Mouse (Mus musculus) kidney, embryonic 15.5 days (tissue): ENCODE measurements around the gene Dmgdh. TPM values are rescaled to one million over a fixed set of nuclear protein-coding genes. Genes with fewer than 3 reads are reported as not detected.

Experiments
- ATAC-seq: fragments of 200-750 bp; cut with Nextera tagmentation; replicated peaks from 2 replicates; pipeline ENCODE4 v1.8.0; 2017; ENCODE audit warnings: moderate TSS enrichment; ENCODE audit not compliant: low FRiP score
- H3K27ac ChIP-seq: fragments of 300-500 bp; sonication (generic); 2 replicates; pipeline ENCODE4 v1.5.1; 2015; ENCODE audit warnings: mild to moderate bottlenecking, inconsistent platforms
- H3K27me3 ChIP-seq: fragments of 300-500 bp; sonication (generic); 2 replicates; pipeline ENCODE4 v1.6.1; 2015; ENCODE audit warnings: inconsistent platforms
- H3K36me3 ChIP-seq: fragments of 300-500 bp; sonication (generic); 2 replicates; pipeline ENCODE4 v1.6.1; 2015; ENCODE audit warnings: inconsistent platforms
- H3K4me1 ChIP-seq: fragments of 300-500 bp; sonication (generic); 2 replicates; pipeline ENCODE4 v1.6.1; 2015; ENCODE audit warnings: inconsistent platforms
- H3K4me2 ChIP-seq: fragments of 300-500 bp; sonication (generic); 2 replicates; pipeline ENCODE4 v1.6.1; 2015; ENCODE audit warnings: moderate library complexity, mild to moderate bottlenecking, inconsistent platforms
- H3K4me3 ChIP-seq: fragments of 300-500 bp; sonication (generic); replicated peaks from 2 replicates; pipeline ENCODE4 v1.5.1; 2015; ENCODE audit warnings: mild to moderate bottlenecking, inconsistent platforms
- H3K9ac ChIP-seq: fragments of 300-500 bp; sonication (generic); 2 replicates; pipeline ENCODE4 v1.6.1; 2015; ENCODE audit warnings: mild to moderate bottlenecking, inconsistent platforms
- H3K9me3 ChIP-seq: fragments of 300-500 bp; sonication (generic); replicated peaks from 2 replicates; pipeline ENCODE4 v1.6.1; 2016; ENCODE audit warnings: inconsistent platforms
- WGBS: fragments of 180-500 bp; shearing (Covaris S2); methylation state at CpG from one replicate; pipeline ENCODE4 v1.1.7; 2015; ENCODE audit warnings: mixed read lengths; 5-methylcytosine and 5-hydroxymethylcytosine counted together
- polyA plus RNA-seq: library from polyadenylated mRNA; unstranded; fragments of >200 nt; fragmentation: Nextera tagmentation; extraction: Ambion mirVana; gene quantifications from 2 replicates; pipeline ENCODE4 v1.2.1, GENCODE M21; 2015

Gene Dmgdh
- polyA plus RNA-seq, 1 experiment from 2014 or later: 1.6 TPM

GRCm38 (mm10) chr13:93712362-93712761, 38.1 kb downstream of the Dmgdh start:
- Histone ChIP-seq H3K27ac (no peak overlapping the region), H3K27me3 (no peaks in the 10 kb centered on the region), H3K4me3 (no peak overlapping the region), H3K4me2 (no peak overlapping the region), H3K9me3 (no peaks in the 10 kb centered on the region), H3K9ac (no peak overlapping the region), H3K4me1 (no peaks in the 10 kb centered on the region), H3K36me3 (no peaks in the 10 kb centered on the region)
- no peak for ATAC-seq
- WGBS: 93% methylated on average over 4 of the region's 4 CpGs

- H3K27me3 ChIP-seq: no peaks in the 10 kb centered on the region
- H3K4me2 ChIP-seq: no peak overlapping the region
- H3K9me3 ChIP-seq: no peaks in the 10 kb centered on the region
- H3K4me1 ChIP-seq: peaks cover 4% of the 10 kb centered on the region; the same call in 1 of the 2 replicates
- no peak for ATAC-seq
- no peak overlapping the region for H3K27ac ChIP-seq
- H3K36me3 ChIP-seq: no peaks in the 10 kb centered on the region
- H3K4me3 ChIP-seq: no peak overlapping the region
- WGBS: 97% methylated on average over 3 of the region's 3 CpGs
- H3K9ac ChIP-seq: no peak overlapping the region
Measured at GRCm38 (mm10) chr13:93713826-93714225, 39.6 kb downstream of the Dmgdh start.

DNA sequence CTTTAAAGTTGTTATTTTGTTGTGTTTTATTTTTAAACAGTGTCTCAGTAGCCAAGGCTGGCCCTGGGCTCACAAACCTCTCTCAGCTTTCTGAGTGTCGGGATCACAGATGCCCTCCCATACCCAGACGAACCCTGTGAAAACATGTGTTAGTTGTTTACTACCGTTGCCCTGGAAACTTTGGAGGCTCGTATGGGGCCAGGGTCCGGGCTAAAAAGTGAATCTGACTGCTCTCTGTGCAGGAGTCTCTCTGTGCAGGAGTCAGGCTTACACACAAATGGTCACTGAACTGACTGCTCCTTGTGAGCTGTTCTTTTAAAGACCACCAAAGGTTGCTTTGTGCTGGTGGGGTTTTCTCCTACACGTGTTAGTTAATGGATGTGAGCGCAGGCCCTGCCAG, 42.9 kb downstream of the Dmgdh start:
- Histone ChIP-seq H3K27ac (no peak overlapping the region), H3K4me1 (peaks cover 4% of the 10 kb centered on the region; the same call in 1 of the 2 replicates), H3K27me3 (no peaks in the 10 kb centered on the region), H3K9me3 (no peaks in the 10 kb centered on the region), H3K4me3 (no peak overlapping the region), H3K4me2 (no peak overlapping the region), H3K9ac (no peak overlapping the region), H3K36me3 (no peaks in the 10 kb centered on the region)
- ATAC-seq: no peak
- WGBS: 49% methylated on average over 7 of the region's 7 CpGs

DNA sequence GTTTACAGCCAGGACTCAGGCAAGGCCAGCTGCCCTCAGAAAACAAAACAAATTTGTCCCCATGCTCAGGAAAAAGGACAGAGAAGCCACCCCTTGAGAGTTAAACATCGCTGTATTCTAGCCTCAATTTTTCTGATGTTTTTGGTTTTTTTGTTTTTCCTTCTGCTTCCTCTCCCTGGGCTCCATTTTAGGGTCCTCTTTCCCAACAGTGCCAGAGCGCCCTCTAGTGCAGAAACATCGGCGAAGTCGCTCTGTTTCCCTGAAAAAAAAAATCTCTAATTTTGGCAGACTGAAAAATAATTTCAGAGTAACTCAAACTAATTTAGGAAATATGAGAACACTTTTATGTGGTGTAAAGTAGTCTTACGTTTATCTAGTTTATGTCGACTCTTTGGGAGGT, 44.7 kb downstream of the Dmgdh start:
- Histone ChIP-seq H3K4me1 (peaks cover 4% of the 10 kb centered on the region; the same call in 1 of the 2 replicates), H3K27me3 (no peaks in the 10 kb centered on the region), H3K9ac (no peak overlapping the region), H3K4me3 (no peak overlapping the region), H3K27ac (no peak overlapping the region), H3K9me3 (no peaks in the 10 kb centered on the region), H3K36me3 (no peaks in the 10 kb centered on the region), H3K4me2 (peak overlapping the region; percentile 17; the same call in 1 of the 2 replicates)
- 2% methylated on average over 7 of the region's 7 CpGs for WGBS
- no peak for ATAC-seq

DNA sequence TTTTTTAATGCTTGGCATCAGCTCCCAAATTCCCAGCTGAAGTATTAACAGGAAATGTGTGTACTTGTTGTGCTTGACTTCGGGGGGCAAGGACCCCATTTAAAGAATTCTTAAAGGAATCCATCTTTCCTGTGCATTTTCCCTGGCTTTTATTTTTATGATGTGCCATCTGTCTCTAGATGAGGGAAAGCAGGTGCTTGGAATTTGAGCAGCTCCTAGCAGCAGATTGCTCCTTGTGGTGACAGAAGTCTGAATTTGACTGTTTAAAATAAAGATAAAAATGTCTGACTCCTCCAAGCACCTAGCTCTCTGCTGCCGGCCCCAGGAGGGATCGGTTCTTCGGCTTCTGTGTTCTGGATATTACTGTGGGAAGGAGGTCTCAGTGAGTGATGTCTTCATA, 47.7 kb downstream of the Dmgdh start:
- Histone ChIP-seq H3K9me3 (no peaks in the 10 kb centered on the region), H3K27me3 (no peaks in the 10 kb centered on the region), H3K4me2 (no peak overlapping the region), H3K4me1 (peaks cover 4% of the 10 kb centered on the region; the same call in 1 of the 2 replicates), H3K27ac (no peak overlapping the region), H3K9ac (no peak overlapping the region), H3K36me3 (no peaks in the 10 kb centered on the region), H3K4me3 (no peak overlapping the region)
- ATAC-seq: no peak
- 78% methylated on average over 4 of the region's 4 CpGs for WGBS

GRCm38 (mm10) chr13:93723455-93723854, 49.2 kb downstream of the Dmgdh start:
- Histone ChIP-seq H3K9me3 (no peaks in the 10 kb centered on the region), H3K4me1 (peaks cover 4% of the 10 kb centered on the region; the same call in 1 of the 2 replicates), H3K27ac (no peak overlapping the region), H3K4me2 (no peak overlapping the region), H3K4me3 (no peak overlapping the region), H3K9ac (no peak overlapping the region), H3K36me3 (no peaks in the 10 kb centered on the region), H3K27me3 (no peaks in the 10 kb centered on the region)
- no peak for ATAC-seq
- 75% methylated on average over 3 of the region's 3 CpGs for WGBS

DNA sequence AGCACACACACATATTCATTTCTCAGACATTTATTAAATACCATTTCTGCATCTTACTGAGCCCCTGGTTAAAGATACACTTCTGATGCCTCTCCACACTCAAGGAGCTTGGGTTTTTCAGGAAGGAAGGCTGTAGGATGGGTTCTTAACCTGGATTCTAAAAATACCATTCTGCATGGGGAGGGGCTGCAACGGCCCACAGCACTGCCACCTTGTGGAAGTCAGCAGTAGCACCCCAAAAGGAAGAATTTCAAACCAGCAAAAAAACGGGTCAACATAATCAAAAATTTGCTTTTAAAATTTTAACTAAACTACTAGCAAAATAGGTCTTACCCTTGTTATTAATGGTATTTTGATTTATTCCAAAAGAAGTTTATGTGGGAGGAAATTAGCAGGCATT, 50.0 kb downstream of the Dmgdh start:
- Histone ChIP-seq H3K9me3 (no peaks in the 10 kb centered on the region), H3K4me2 (no peak overlapping the region), H3K27me3 (no peaks in the 10 kb centered on the region), H3K9ac (no peak overlapping the region), H3K4me3 (no peak overlapping the region), H3K36me3 (no peaks in the 10 kb centered on the region), H3K27ac (no peak overlapping the region), H3K4me1 (no peaks in the 10 kb centered on the region)
- ATAC-seq: no peak
- WGBS: 34% methylated on average over 2 of the region's 2 CpGs

GRCm38 (mm10) chr13:93735131-93735636, 61.0 kb downstream of the Dmgdh start:
- Histone ChIP-seq H3K27ac (no peak overlapping the region), H3K4me3 (no peak overlapping the region), H3K4me1 (no peaks in the 10 kb centered on the region), H3K36me3 (no peaks in the 10 kb centered on the region), H3K27me3 (no peaks in the 10 kb centered on the region), H3K9me3 (no peaks in the 10 kb centered on the region), H3K9ac (no peak overlapping the region), H3K4me2 (no peak overlapping the region)
- WGBS: 80% methylated on average over 5 of the region's 5 CpGs
- ATAC-seq: no peak

DNA sequence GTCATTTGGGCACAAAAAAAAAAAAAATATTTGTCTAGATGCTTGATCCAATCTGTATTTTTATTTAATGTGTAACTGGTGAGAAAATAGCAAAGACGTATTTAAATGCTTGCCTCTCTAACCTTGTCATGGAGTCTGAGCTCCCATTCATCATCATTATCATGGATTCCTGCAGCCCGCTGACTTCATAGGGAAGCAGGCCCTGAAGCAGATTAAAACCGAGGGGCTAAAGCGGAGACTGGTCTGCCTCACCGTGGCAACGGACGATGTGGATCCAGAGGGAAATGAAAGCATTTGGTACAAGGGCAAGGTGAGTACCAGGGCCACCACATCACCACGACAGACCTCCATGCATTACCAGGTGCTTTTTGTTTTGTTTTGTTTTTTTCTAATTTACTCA, 69.9 kb downstream of the Dmgdh start:
- H3K4me2 ChIP-seq: no peak overlapping the region

DNA sequence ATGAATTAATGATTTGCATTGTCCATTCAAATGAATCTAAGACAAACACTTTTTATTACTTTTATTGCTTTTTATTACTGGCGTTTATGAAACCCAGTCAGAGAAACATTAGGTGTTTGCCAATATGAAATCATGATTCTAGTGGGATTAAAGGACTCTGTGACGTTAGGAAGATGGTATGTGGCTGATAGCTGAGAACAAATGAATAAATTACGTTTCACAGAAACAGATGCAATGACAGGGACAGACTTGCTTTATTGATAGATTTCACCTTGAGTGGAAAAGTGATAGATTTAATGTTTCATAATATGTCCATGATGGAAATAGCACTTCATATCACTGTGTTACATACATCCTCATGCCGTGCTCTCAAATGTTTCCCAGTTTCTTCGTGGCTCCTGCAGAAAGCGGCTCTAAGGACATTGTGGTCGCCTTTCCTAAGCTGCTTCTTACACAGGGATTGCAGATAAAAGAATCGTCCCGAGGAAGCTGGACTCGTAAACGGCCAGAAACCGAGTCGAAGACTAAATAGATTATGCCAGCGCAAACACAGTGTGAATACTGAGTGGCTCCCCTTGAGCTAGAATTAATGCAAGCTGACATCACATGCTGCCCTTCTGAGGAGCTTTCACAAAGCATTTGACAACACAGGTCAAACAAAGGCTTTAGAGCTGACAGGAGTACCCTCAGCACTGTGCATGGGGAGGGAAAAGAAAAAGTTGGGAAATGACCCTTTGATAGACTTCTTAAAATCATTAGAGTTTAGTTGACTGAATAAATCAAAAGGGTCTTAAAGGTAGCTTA, 78.6 kb downstream of the Dmgdh start:
- Histone ChIP-seq H3K9ac (no peak overlapping the region), H3K4me1 (no peaks in the 10 kb centered on the region), H3K4me3 (no peak overlapping the region), H3K27me3 (no peaks in the 10 kb centered on the region), H3K36me3 (no peaks in the 10 kb centered on the region), H3K9me3 (no peaks in the 10 kb centered on the region), H3K27ac (no peak overlapping the region), H3K4me2 (no peak overlapping the region)
- 83% methylated on average over 14 of the region's 14 CpGs for WGBS
- no peak for ATAC-seq

More for the DNA sequence above, 69.9 kb downstream of the Dmgdh start:
- Histone ChIP-seq H3K9ac (no peak overlapping the region), H3K27ac (no peak overlapping the region), H3K27me3 (no peaks in the 10 kb centered on the region), H3K36me3 (no peaks in the 10 kb centered on the region), H3K4me3 (no peak overlapping the region), H3K4me1 (no peaks in the 10 kb centered on the region), H3K9me3 (no peaks in the 10 kb centered on the region)
- WGBS: 65% methylated on average over 8 of the region's 8 CpGs
- no peak for ATAC-seq

DNA sequence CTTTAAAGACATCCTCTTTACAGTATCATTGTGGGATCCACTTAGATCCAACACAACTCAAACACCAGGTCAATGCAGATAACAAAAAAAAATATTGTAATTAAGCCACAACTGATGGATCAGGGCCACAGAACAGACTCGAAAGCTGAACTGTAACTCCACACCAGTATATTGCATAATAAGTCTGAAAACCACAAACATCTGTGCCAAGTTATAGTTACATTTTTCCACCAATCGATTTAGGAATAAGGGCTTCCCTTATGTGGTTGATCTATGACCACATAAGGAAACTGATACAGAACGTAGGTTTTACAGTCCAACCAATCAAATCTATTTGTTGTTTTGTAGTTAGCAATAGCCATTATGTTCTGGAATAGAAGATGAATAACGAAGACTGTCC, 80.9 kb downstream of the Dmgdh start:
- Histone ChIP-seq H3K9ac (no peak overlapping the region), H3K4me3 (no peak overlapping the region), H3K36me3 (no peaks in the 10 kb centered on the region), H3K4me1 (0 out of 2 replicates have a peak, but pooled peaks cover 5% of the 10 kb centered on the region), H3K27me3 (no peaks in the 10 kb centered on the region), H3K27ac (no peak overlapping the region), H3K4me2 (no peak overlapping the region), H3K9me3 (no peaks in the 10 kb centered on the region)
- 89% methylated on average over 4 of the region's 4 CpGs for WGBS
- ATAC-seq: no peak

- H3K4me1 ChIP-seq: 0 out of 2 replicates have a peak, but pooled peaks cover 5% of the 10 kb centered on the region
Measured at GRCm38 (mm10) chr13:93756674-93757073, 82.4 kb downstream of the Dmgdh start.

More at GRCm38 (mm10) chr13:93756674-93757073, 82.4 kb downstream of the Dmgdh start:
- Histone ChIP-seq H3K36me3 (no peaks in the 10 kb centered on the region), H3K27me3 (no peaks in the 10 kb centered on the region), H3K9me3 (no peaks in the 10 kb centered on the region), H3K4me3 (no peak overlapping the region), H3K9ac (no peak overlapping the region), H3K27ac (no peak overlapping the region), H3K4me2 (no peak overlapping the region)
- 88% methylated on average over 7 of the region's 7 CpGs for WGBS
- no peak for ATAC-seq
